In the genomic region with DNA sequence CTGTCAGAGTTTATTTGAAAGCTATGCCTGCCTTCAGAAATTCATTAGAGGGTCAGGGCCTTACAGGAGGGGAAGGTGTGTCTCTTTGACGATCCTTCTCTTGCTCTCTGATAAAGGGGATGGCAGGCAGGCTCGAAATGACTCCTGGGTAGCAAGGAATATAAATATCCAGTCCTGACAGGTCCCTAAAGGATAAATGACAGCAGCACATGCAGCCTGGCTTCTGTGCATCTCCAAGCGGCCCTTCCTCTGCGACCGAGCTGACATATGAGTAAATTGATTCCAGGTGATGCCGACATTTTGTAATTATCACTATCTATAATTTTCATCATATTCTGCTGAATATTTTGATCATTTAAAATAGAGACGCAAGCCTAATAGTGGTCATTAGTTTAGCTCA, we compare ENCODE assay signal across 15 mouse cellular contexts.
"Had no signal": no experiment of that assay in that cellular context is flagged by ENCODE, and none has a peak within 500 bp of the region (broad histone marks: within the 10 kb centered on the region; RNA-seq: fewer than 3 reads in every experiment).

No protein-coding gene starts in this region.

- H3K27ac ChIP-seq: liver, embryonic 14.5 days; midbrain, embryonic 13.5 days; midbrain, embryonic 15.5 days had no signal

- H3K27me3 ChIP-seq: midbrain, embryonic 13.5 days; midbrain, embryonic 15.5 days had no signal

- DNase-seq: lung, adult 18-20 months; lung, embryonic 14.5 days; lung, postnatal 10 days; lung, postnatal 4 days; retina, postnatal 1 day; right cerebral cortex, postnatal 14 days; spleen, adult 18-20 months; thymus, adult 18-20 months; thymus, postnatal 14 days; thymus, postnatal 36 days had no signal

- H3K4me3 ChIP-seq: midbrain, embryonic 13.5 days; midbrain, embryonic 15.5 days; myocyte had no signal

- H3K36me3 ChIP-seq: midbrain, embryonic 13.5 days; midbrain, embryonic 15.5 days had no signal

- H3K4me1 ChIP-seq: midbrain, embryonic 15.5 days had no signal

- H3K9ac ChIP-seq: liver, embryonic 14.5 days; lung, embryonic 14.5 days; midbrain, embryonic 13.5 days; midbrain, embryonic 15.5 days had no signal

- ATAC-seq: midbrain, embryonic 13.5 days; midbrain, embryonic 15.5 days had no signal

- H3K4me2 ChIP-seq: lung, embryonic 14.5 days; midbrain, embryonic 11.5 days; midbrain, embryonic 13.5 days; midbrain, embryonic 15.5 days had no signal

- H3K9me3 ChIP-seq: midbrain, embryonic 13.5 days; midbrain, embryonic 15.5 days had no signal
